Mouse (Mus musculus): ENCODE data around the gene Gimap3.

Gene Gimap3

GRCm38 (mm10) chr6:48770696-48771095, at the start of gene Gimap3:
Gene Gimap3 (minus strand): TSS chr6:48770851.
- no peak for DNase-seq (ENCODE audit: low spot score)

- no peak for DNase-seq (ENCODE audit: low spot score)
Observed at GRCm38 (mm10) chr6:48817815-48818214, 47.2 kb upstream of the Gimap3 start.

DNA sequence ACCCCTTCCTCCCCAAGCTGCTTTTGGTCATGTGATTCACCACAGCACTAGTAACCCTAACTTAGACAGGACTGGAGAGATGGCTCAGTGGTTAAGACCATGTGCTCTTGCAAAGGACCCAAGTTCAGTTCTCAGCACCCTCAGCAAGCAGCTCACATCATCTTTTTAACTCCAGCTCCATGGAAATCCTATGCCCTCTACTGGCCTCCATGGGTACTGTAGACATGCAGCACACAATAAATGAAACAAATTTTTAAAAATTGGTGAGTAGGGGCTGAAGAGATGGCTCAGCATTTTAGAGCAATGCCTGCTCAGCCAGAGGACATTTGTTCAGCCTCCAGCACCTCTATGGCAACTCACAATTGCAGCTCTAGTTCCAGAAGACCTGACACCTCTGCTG, 44.4 kb upstream of the Gimap3 start:
- no peak for DNase-seq (ENCODE audit: low spot score)

DNA sequence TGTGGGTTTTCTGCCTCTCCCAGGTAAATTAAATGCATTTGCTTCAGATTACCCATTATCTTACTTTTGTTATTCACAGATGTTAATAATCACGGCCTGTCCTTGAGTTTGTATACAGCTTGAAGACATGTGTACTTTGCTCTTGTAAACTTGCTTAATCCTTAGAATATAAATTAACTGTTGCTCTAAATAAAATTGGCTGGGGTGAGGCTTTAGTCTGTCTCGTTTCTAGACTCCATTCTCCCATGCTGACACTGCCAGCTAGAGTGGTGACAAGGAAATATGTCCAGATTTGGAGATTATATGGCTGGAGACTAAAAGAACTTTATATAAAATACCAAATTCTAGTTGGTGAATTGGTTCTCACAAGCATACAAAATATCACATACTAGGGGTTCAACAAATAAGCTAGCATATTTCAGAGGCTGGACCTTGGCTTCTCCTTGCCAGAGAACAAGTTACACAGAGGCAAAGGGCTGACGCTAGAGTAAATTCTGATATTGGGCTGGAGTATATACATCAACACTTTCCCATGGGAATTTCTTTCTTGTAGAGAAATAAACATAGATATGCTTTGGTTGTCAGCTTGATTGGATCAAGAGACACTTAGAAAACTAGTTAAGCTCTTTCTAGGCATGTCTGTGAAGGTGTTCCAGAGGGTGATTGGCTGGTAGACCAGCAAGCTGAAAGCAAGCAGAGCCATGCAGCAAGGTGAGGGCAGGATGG, 39.0 kb upstream of the Gimap3 start:
- DNase-seq (ENCODE audit: low spot score), result no peak

- no peak for DNase-seq (ENCODE audit: low spot score)
Observed at GRCm38 (mm10) chr6:48806746-48807145, 36.1 kb upstream of the Gimap3 start.

DNA sequence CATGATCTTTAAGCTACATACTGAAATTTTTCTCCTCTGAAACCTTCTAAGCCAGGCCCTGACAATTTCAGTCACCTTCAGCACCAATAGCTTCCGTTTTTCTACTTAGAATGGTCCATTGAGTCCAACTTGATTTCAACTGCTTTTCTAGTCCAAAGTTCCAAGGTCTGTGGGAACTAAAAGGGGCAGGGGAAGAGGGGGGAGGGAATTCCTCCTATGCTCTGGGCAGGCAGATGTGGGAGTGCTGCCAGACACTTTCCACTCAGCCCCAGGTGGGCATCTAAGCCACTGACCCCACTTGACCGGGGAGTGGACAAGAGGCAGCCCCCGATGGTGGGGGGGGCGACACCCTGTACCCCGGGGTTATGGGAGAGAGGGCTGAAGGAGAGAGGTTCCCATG, 33.7 kb upstream of the Gimap3 start:
- no peak for DNase-seq (ENCODE audit: low spot score)

DNA sequence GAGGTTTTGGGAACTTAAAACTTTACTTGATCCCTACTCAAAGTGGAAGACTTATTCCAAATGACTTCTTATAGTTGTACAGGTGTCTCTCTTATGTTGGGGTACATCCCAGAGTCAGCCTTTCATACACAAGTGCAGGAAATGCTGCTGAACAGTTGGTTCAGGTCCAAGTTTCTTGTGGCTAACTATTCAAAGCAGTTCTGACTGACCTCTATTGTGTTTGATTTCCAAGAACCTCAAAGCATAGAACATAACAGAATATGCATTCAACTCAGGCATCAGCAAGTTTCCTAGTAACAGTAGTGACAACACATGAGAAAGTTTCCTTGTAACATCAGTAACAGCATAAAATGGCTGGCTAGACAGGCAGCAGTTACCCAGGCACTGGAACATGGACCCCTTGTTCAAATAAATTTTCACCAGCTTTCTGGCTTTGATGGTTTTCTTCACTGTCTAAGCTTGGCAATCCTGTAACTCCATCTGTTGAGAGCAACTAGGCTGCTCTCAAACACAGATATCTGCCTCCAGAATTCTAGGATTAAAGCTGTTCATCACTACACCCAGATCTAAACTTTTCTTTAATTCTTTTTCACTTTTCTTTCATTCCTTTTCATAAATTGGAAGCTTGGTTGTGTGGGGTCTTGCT, 32.9 kb upstream of the Gimap3 start:
- DNase-seq (ENCODE audit: low spot score), result no peak

DNA sequence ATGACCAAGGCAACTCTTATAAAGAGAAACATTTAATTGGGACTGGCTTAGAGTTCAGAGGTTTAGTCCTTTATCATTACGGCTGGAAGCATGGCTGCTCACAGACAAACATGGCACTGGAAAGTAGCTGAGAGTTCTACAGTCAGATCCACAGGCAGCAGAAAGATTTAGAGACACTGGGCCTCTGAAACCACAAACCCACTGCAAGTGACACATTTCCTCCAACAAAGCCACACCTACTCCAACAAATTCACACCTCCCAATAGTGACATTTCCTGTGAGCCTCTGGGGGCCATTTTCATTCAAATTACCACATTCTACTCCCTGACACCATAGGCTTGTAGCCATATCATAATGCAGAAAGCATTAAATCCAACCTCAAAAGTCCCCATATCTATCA, 31.2 kb upstream of the Gimap3 start:
- no peak for DNase-seq (ENCODE audit: low spot score)

DNA sequence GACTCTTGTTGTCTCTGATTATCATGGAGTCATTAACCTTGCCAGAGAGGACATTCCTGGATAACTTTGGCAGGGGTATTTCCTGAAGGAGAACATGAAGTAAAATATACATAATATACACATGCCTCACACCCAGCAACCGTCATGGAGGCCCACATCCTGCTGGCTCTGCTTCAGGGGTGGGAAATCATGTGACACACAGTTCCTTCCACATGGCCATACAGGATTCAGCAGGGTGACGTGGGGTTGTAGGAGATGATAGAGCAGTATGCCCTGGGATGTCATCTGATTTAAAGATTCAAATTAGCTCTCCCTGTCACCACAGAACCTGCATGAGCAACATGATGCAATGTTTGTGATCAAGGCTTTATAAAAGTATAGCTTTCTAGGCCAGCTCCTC, 17.2 kb upstream of the Gimap3 start:
- no peak for DNase-seq (ENCODE audit: low spot score)

- DNase-seq (ENCODE audit: low spot score), result no peak
Observed at GRCm38 (mm10) chr6:48785601-48786000, 14.9 kb upstream of the Gimap3 start.

GRCm38 (mm10) chr6:48785189-48785588, 14.5 kb upstream of the Gimap3 start:
- no peak for DNase-seq (ENCODE audit: low spot score)

GRCm38 (mm10) chr6:48784406-48784805, 13.8 kb upstream of the Gimap3 start:
- DNase-seq (ENCODE audit: low spot score), result no peak

DNA sequence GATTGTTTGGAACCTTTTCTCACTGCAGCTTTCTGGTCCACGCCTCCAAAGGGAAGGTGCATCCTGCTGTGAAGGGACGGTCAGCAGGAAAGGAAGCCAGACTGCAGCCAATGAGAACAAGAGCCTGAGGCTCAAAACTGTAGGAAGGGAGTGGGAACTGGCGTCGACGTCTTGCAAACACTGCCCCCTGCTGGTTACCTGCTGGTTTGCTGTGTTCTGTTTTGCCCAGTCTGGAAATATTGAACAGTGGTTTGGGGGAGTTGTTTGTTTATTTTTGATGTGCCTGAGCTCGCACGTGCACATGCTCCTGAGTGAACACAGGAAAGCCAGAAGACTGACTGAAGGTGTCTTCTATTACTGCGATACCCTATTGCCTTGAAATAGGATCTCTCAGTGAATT, 1.4 kb upstream of the Gimap3 start:
- DNase-seq (ENCODE audit: low spot score), result peak; percentile 49

DNA sequence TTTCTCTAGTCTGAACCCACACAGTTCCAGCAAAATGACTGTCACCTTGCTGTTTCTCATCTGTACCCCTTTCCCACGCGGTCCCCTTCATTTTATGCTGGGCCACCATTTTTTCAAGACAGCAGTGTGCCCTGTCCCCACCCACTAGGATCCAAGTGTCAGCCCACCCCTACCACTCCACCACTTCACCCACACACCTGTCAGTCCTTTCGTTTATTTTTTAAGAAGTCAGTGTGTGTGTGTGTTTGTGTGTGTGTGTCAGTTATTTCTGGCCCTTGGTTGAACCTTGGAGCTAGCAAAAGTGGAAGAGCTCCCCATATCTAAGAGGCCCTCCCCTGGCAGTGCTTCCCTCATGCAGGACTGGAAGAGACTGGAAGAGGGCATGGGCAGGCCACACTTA, 1.7 kb downstream of the Gimap3 start:
- no peak for DNase-seq (ENCODE audit: low spot score)

DNA sequence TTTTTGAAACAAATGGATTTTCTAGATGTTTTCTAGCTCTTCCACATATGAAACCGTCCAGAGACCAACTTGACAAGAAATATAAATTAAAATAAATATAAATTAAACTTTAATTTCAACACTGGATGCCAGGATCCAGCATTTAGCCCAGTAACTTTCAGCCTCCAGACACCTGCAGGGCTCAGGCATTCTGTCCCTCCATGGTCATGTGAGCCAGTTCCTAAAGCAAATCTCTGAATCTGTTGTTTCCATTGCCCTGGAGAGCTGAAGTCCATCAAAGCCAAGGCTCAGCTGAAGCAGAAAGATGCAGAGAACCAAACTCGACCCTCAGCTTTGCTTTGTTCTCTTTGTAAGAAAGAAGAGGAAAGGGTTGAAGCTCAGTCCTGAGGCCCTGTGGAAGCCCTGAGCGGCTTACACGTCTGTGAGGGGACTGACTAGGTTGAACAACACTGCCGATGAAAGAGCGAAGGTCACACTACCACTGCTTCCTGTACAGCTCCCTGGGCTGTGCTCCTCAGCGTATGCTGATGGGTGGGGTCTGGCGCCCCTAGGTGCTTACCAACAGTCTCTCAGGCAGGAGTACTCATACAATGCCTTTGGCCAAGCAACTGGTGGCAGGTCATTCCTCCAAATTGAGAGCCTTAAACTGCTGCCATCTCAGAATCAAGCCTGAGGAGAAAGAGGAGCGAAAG, 2.3 kb downstream of the Gimap3 start:
- no peak for DNase-seq (ENCODE audit: low spot score)

DNA sequence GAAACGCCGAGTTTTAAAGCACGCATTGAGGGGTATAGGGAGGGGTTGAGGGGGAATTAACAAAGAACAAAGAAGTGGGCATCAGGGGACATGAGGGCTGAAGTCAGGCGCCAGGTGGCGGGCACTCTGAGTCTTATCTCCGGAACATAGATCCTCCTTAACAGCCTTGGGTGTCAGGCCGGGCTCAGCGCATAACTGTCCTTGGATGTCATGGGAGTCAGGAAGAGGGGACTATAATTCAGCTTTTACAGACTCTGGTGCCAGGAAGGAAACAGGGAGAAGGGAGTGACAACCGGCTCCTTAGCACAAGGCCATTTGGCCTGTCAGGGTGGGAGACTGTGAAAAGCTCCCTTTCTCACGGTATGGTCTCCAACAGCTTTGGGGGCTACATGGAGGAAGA, 6.2 kb downstream of the Gimap3 start:
- no peak for DNase-seq (ENCODE audit: low spot score)

- DNase-seq (ENCODE audit: low spot score), result no peak
Observed at GRCm38 (mm10) chr6:48763567-48764270, 6.9 kb downstream of the Gimap3 start.

- DNase-seq (ENCODE audit: low spot score), result no peak
Observed at GRCm38 (mm10) chr6:48747091-48747966, 23.3 kb downstream of the Gimap3 start.

DNA sequence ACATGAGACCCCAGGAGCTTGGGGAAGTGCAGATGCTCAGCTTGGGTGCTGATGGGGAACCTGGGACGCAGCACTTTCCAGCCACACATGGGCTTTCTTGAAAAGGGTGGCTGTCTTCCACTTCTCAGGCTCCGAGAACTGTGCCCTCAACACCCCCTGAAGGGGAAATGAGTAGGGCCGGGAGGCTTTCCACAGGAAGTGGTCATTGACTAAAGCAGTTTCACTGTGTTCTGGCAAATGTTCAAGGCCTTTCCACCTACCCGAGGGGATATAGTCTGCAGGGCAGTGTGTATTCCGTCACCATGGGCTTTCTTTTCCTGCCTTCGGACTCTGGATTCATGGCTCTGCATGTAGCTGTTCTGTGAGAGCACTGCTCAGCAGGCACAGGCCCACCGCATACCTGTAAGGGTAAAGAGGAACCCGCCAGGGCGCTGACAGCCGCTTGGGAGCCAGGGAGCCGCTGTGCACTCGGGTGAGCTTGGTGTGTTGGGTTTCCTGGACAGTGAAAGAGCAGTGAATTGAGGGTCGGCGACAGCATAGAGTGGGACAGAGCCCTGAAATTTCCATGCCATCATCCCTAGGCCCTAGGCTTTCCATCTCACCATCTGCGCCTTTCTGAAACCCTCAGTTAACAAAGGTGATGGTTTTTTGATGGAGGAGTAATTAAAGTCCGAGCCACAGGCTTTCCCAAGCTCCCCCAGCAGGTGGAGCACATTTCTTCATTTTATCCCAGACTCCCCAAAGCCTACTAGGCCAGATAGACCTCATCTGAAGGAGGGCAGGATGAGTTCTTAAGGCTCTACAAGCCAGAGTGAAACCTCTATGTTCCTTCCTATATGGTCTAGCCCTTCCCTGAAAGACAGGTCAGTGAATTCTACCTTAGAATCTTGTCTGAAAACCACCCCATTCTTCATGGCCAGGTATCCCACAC, 24.4 kb downstream of the Gimap3 start, which contains the start of gene Gimap5:
Gene Gimap5, plus strand, starts transcription at position 239 of the 931 bp plus-strand sequence.
- no peak for DNase-seq (ENCODE audit: low spot score)

- no peak for DNase-seq (ENCODE audit: low spot score)
Observed at GRCm38 (mm10) chr6:48745490-48745889, 25.2 kb downstream of the Gimap3 start.

Measured in urinary bladder, postnatal 10 days (tissue).